Mouse (Mus musculus) adipocyte (in vitro differentiated cells): Measurements from ENCODE around the gene Pank3.

Source experiments
- DNase-seq: peaks from one replicate; pipeline ENCODE4 v3.0.0-alpha.2; 2016; ENCODE audit warnings: low spot score

The Pank3 gene

DNA sequence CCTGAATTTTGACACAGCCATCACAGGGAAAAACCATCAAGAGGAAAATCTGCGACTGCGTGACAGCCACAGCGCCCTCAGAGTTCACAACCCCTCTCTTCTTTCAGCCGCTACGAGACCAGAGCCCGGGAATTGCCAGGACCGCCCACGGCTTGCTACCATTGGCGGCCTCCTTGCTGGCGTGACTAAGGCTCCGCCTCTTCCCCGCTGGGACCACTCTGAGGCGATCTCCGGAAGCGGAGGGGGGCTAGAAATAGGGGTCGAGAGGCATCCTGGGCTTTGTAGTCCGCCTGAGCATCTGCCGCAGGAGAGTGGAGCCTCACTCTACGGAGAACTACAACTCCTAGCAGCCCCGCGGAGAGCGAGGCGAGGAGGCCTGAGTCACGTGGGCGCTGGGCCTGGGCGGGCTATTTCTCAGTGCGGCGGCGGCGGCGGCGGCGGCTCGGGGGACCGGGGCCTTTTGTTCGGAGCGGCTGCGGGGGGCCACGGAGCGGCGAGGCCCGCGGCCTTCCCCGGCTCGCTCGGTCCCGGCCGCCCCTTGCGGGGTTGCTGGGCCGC is at the start of gene Pank3:
TSS of gene Pank3 (plus strand) at position 297 of the 558 bp plus-strand sequence.
- peak; percentile 97 for DNase-seq

DNA sequence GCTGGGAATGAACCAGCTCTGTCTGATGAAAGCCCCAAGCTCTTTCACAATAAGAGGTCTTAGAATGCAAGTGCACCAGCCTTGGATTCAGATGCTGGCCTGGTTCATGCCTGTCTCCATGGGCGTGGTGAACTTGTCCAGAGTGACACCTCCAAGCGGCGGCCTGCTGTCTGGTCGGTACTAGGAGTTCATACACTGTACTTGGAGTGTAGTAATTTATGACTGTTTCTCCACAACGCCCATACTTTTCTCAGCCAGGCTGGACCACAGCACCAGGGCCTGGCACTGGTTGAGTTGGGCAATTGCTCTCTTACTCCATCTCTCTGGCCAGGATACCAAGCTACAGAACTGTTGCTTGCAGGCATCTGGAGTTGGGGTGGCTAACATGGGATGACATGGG is 45.4 kb upstream of the Pank3 start:
- DNase-seq = peak; percentile 91

DNA sequence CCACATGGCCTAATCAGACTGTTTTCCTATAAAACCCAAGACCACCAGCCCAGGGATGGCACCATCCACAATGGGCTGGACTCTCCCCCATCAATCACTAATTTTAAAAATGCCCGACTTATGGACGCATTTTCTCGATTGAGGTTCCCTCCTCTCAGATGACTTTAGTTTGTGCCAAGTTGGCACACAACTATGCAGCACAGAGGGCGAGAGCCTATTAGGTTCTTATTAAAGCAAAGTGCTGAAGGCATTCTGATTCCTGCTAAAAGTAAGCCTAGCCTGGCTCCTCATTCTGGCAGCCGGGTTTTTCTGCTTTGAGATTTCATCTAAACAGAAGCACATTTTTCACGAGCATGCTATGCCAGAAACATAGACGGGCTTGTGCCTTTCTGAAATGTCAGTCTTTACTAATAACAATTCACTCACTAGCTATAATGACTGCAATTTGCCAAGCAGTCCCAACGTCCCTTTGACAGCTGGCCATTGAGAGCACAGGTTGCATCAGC is 42.9 kb upstream of the Pank3 start:
- peak; percentile 93 for DNase-seq

GRCm38 (mm10) chr11:35728200-35728599 is 41.1 kb upstream of the Pank3 start:
- DNase-seq = peak; percentile 43

DNA sequence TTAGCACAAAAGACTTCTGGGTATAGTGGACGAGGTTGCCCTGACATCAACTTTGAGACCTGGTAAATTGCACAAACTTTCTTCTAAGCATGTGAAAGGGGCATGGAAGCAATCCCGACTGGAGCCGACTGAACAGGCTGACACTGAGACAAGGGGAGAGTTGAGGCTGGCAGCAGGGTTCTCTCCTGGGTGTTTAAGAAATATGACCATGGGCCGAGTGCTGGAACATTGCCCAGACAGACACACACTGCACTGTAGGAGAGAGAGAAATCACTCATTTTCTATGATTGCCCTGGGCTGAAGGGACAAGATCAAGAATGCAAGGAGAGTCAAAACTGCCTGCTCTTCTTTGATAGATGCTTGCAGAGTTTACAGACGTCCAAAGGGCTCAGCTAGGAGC is 40.1 kb upstream of the Pank3 start:
- peak; percentile 98 for DNase-seq

DNA sequence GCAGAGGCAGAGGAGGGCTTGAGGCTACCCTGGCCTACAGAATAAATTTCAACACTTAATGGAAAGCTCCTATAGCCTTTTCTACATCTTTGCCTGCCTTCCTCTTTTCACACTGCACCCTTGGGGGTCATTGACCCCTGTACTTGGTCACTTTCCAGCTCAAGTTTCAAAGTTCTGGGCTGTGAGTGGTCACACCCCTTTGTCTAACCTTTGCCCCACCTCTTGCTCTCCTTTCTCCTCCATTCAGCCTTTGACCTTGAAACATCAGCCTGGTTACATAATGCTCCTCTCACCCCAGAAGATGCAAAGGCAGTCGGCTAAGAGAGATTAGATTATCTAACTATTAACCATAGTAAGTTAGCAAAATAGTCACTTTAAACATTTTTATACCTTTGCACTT is 36.9 kb upstream of the Pank3 start:
- DNase-seq = no peak

DNA sequence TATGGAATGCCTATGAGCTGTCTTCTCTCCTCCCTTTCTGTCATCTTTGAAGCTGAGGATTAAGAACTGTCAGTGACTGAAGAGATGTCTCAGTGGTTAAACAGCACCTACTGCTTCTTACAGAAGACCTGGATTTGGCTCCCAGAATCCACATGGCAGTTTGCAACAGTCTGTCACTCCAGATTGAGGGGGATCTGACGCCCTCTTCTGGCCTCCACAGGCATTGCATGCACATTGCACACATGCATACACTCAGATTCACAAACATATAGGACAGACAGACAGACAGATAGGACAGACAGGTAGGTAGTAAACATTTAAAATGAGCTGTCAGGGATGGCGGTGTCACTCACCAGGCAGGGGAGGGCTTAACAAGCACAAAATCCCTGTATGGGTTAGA is 32.5 kb upstream of the Pank3 start:
- DNase-seq = no peak

DNA sequence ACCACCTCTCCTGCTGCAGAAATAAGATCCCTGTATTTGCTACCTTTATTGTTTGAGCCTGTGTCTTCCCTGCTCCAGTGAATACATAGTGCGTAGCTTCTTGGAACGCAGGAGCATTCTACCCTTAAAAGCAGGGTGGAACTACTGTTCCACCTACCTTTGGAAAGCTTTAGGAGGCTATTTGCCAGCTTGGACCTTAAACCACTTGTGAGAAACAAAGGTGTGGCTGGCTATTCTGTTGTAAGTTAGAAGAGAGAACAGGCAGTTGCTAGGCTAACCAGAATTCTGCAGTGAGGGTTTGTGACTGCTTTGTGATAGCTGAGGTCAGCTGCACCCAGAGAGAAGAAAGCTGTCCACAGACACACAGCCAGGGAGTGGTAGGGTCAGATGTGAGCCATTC is 32.0 kb upstream of the Pank3 start:
- DNase-seq = no peak

GRCm38 (mm10) chr11:35738102-35738501 is 31.2 kb upstream of the Pank3 start:
- peak; percentile 90 for DNase-seq

GRCm38 (mm10) chr11:35743586-35743985 is 25.7 kb upstream of the Pank3 start:
- no peak for DNase-seq

GRCm38 (mm10) chr11:35744571-35744970 is 24.7 kb upstream of the Pank3 start:
- peak; percentile 65 for DNase-seq

DNA sequence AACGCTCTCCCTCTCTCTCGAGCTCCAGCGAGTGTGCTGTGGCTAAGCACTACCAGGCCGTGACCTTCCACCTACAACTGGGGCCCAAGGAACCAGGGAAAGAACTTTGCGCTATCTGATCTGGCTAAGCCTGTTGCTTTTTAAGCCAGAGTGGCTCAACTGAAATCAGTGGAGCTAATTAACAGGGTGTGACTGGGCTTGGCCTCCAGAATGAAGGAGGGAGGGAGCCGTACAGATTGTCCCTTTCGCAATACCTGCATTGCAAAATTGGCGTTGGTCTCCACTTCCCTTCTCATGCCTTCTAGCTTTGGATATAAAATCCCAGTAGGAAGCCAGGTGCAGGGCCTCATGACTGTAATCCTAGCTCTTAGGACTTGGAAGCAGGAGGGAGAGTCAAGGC is 18.7 kb upstream of the Pank3 start:
- peak; percentile 98 for DNase-seq

GRCm38 (mm10) chr11:35754906-35755418 is 14.3 kb upstream of the Pank3 start:
- DNase-seq = peak; percentile 84

GRCm38 (mm10) chr11:35755546-35755945 is 13.7 kb upstream of the Pank3 start:
- no peak for DNase-seq

DNA sequence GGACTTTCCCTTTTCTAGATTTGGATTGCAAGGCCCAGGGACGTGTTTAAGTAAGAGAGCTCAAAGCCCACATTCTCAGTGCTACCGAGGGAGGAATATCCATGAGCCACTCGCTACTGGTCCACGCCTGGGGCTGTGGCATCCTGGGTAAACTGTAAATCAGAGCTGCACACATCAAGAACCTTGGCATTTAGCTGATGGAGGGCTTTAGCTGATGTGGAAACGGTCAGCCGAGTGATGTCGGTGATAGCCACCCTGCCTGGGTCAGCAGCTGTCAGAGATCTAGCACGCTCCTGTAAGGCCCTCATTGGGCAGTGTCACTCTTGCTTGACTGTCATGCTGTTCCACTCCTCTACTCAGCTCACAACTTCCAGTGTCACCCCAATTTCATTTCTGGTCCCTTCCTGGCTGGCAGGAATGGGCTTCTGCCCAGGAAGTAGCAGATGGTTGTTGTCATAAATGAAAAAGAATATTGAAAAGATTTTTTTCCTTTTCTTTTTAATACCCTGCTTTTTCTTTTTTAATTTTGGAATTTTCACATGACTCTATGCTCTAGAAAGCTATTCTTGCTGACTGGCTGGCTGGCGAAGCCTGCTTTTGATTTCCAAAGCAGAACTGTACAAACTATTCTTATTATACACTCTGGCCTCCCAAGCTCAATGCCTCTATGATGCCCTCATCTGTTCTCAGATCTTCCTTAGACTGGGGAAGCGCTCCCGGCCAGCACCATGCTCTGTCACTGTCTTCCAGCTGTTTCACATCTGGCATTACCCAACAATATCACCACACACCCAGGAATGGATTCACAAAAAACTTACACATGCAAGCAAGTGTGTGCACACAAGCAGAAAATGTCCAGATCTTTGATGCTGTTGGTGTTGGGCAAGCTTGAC is 12.6 kb upstream of the Pank3 start:
- peak; percentile 66 for DNase-seq

DNA sequence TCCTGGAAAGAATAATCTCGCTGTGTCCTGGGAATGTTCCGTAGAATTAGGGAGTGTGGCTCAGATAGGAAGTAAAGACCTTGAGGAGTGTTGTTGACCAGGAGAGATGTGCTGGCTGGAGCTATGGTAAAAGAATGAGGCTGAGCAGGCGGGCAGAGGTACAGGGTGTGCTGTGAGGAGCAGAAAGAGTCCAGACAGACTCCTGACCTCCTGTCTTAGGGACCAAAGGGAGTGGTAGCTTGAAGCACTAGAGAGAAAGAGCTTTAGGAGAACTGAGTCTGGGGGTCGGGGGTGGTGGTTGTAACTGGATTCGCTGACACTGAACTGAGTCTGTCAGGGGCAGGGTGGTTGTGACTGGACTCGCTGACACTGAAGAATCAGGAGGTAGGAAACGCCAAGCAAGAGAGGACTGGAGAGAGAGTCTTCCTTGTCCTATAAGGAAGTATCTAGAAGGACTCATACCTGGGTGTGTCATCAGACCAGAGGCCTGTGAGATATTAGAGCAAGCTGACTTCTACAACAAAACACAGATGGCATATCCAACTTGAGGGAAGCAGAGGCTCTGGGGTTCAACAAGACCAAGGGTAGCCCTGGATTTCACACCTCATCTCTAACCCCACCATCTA is 9.2 kb upstream of the Pank3 start:
- DNase-seq = no peak

DNA sequence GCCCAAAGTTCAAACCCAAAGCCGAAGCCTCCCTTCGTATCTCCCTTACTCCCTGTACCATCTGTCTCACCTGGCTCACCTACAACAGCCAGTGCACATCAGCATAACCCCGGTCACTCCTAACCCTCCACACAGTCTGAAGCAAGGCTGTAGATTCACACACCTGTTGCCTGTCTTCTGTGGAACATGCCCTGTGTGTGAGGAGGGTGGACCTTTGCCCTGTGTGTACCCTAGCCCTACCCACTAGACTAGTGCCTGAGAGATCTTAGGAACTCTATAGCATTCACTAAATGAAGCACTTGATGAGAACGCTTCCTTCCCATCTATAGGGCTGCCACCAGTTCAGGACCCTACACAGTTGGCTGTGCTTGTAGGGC is 8.7 kb upstream of the Pank3 start:
- DNase-seq = no peak

- DNase-seq = no peak
These were observed 2.4 kb upstream of the Pank3 start for GRCm38 (mm10) chr11:35766845-35767244.

DNA sequence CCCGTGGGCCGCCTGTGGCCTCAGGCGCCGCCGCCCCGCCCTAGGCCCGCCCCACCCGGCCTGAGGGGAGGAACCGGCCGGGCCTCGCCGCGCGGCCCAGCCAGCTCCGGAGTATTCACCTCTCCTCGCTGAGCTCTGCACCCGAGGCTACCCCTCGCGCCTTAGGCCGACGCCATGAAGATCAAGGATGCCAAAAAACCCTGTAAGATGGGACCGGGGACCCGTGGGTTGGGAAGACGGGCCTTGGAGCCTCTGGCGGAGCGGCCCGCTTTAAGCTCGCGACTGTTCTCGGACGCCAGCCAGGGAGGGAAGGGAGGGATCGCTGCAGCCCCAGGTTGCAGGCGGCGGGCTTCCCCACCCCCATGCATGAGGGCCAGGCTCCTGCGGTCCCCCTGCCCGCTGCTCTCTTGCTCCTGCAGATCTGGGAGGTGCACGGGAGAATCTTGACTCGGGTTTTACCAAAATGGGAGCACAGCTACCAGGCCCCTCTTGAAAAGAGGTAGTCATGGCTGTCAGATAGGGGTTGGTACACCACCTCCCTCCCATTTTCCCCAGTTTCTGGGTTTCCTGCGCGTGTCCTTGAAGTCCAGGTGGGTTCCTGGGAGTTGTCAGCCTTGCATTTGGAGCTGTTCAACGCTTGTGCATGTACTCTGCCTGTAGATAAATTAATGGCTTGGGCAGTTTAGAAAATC is 608 bp downstream of the Pank3 start:
- peak; percentile 79 for DNase-seq

DNA sequence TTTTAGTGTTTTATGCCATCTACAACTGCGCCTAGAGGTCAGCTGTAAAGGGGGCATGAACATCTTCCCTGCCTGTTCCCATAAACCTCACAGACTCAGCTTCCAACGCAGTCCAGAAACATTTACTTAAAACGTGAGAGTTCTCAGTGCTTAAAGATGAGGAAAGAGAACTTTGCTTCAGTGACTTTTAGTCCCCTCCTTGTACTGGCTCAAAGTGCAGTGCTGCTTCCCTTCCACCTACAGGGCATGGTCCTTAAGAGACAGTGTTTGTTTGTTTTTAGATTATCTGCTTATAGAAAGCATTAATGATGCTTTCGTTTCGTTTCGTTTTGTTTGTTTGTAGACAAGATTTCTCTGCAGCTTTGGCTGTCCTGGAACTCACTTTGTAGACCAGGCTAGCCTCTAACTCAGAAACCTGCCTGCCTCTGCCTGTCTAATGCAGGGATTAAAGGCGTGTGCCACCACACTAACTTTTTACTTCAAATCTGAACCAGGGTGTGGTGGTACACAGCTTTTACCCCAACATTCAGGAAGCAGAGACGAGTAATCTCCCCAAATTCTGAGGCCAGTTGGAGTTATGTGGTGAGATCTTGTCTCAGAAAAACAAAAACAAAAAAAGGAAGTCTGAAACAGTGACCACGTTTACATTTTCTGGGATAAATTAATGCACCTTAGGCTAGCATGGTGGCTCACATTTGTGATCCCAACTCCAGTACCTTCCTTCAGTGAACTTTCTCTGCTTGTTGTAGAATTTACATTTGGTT is 1.6 kb downstream of the Pank3 start:
- peak; percentile 77 for DNase-seq

- DNase-seq = no peak
These were observed 6.3 kb downstream of the Pank3 start for GRCm38 (mm10) chr11:35775606-35776005.
